Mouse (Mus musculus): ENCODE measurements around the gene Ddit4l.
"Not testable (repeated sequence)": the region's sequence is repeated elsewhere in the genome, so short reads cannot be mapped to it uniquely, and the experiment has no call there.

The Ddit4l gene

DNA sequence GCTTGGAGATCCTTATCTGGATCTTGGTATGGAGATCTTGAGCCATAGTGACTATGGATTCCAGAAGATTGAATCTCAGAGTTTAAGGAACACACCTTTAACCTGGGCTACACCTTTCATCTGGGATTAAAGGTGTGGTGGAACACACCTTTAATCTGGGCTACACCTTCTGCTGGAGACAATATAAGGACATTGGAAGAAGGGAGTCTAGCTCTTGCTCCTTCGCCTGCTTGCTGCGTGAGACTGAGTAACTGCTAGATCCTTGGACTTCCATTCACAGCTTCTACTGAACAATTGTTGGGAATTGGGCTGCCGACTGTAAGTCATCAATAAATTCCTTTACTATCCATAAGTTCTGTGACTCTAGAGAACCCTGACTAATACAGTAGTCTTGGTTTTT, at the start of gene Ddit4l:
Ddit4l (plus strand) TSS at position 301 of the 400 bp plus-strand sequence.
- DNase-seq: not testable (repeated sequence)

DNA sequence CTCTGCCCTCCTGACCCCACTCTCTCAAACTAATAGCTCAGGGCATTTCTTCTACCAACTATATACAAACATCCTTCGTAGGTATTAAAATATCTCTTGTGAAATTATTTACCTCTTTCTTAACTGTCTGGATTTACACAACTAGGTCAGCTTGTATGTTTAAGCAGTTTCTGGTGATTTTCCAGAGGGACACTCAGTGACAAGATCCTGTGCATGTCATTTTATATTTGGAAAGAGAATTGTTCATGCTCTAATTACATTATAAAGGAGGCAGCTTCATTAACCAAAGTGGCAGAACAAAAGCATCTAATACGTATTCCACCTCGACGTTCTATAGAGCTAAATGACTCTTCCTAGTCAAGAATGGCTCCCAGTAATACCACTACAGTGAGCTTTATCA, 45.3 kb upstream of the Ddit4l start:
- DNase-seq: no peak

DNA sequence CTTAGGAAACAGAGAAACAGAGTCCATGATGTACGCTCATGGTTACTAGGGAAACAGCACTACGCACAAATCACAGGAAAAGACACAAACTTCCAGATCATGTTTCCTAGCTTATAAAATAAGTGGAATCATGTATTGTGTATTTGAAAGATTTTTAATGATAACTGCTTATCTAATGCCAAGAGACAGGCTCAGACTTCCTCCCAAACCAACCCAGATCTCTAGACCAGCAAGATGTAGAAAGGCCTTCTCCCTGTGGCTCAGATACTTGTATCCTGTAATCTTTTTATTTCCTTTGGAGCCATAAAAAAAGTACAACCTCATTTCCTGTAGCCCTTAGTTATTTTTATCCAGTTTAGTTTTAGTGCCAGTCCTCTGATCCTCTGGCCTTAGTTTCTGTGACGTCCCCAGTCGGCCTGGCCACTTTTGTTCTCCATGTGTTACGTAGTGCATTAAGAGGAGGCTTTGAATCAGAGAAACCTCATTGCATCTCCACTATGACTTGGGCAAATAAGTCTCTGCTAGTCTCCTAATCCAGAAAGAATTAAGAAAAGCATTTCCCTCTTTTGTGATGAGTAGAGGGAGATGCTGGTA, 34.9 kb upstream of the Ddit4l start:
- no peak for DNase-seq

DNA sequence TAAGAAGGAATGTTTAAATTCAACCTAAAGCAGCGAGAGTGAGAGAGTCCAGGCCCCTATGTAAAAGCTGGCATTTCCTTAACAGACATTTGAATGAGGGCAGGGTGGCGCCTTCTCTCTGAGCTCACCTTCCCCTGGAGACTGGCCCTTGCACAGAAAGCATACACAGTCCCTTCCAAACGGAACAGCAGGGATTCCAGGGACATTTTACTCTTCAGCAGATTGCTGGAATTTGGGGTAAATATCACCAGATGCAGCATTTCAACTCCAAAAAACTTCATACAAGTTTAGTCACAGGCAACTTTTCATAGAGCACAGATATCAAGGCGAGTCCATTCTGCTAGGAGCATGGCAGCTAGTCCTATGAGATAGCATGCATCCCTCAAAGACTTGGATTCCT, 31.6 kb upstream of the Ddit4l start:
- no peak for DNase-seq

DNA sequence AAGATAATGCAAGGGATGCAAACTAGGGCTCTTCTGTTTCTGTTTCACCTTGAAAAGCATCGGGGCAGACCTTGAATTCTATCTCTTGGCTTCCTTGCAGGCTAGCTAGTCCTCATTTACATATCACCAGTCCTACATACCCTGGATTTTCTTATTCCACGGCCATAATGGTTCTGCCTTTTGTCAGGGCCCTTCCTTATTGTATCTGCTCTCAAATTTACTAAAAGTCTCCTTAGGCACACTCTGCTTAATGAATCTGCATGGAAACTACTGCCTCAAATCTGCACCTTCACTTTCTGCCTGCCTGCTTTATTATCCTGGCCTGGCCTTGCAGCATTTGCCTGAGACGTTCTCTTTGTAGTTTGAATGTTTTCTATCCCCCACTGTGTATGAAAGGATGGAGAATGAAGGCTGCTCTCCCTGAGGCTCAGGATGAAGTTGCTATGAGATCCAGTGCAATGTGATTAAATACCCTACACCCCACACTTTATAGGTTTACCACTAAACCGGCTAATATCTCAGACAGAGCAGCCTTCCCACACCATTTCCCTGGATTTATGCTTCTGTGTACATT, 27.0 kb upstream of the Ddit4l start:
- no peak for DNase-seq

DNA sequence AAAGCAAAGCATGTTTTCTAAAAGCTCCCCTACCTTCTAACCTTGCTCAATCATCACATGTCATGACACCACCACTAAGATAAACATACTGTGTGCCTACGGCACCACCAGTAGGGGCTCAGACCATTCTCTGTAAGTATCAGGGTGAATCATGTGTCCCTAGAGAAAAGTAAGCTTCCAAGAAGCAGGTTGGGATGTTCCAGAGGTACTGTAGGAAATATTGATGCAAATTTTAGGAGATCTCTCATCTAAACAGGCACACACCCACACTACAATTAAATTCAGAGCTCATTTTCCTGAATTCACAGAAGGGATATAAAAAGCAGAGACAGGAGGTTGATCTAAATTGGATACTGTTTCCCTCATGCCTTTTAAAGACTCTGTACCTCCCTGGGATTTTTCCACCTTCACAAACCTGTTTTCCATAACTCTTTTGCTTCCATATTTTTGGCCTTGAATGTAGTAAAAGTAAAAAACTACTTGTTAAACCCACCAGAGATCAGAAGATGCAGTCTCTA, 12.4 kb upstream of the Ddit4l start:
- no peak for DNase-seq

DNA sequence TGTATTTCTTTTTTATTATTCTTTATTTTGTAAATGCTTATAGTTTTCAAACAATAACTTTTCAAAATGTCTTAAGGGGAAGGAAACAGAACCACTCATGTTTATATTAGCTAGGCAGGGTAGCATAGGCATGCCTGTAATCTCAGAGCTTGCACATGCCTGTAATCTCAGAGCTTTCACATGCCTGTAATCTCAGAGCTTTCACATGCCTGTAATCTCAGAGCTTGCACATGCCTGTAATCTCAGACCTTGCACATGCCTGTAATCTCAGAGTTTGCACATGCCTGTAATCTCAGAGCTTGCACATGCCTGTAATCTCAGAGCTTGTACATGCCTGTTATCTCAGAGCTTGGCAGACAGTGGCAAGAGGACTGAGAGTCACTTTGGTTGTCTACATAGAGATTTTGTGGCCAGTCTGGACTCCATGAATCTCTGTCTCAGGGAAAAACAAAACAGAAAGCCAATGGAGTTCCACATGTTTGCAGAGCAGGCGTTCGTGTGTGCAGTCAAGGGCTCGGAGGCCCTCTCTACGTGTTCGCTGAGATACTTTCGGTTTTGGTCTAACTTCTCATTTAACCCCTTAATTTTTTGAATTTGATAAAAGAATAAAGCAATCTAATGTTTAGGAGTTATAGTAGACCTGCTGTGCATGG, 10.8 kb upstream of the Ddit4l start:
- peak; percentile 4 for DNase-seq

DNA sequence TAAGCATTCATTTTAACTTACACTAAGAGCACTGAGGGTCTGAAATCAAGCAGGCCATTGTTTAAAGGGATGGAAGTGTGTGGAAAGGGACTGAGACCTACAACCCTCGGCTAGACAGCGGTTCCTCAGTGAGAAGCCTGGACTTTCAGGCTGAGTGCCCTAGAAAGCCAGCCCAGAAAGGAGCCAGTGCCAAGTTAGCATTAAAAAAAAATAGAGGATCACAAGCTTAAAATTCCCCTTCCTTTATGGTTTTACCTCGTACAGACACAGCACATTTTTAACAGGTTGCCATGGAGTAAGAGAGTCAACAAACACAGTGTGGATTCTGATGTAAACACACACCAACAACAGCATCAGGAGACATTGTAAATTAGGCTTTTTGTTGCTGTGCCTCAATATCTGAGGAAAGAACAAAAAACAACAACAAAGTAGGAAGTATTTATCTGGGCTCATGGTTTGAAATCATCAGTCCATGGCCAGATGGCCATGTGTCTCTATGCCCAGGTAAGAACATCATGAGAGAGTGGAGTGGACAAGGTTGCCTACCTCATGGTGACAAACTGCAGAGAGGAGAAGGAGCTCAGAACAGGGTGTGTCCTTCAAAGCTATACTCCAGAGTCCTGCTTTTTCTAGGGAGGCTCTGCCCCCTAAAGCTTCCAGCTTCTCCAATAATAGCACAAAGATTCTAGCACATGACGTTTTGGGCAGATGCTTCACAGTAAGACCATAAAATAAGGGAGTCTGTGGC, 10.1 kb upstream of the Ddit4l start:
- no peak for DNase-seq

DNA sequence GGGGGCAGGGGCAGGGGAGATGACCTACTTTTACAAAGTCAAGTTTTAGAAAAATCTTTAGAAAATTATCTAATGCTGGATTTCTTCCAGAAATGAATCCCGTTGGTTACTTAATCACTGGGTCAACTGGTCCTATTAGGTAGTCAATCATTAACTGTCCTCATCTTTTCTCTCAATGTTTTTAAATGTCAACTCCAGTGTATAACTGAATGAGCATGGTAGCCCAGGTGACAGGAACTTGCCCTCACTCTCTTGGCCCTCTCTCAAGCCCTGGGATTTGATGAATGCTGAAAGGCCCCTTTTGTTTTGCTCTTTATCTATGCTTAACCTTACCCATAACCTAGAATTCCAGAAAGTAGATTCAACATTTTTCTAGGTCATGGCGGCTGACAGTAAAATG, 9.4 kb upstream of the Ddit4l start:
- no peak for DNase-seq

DNA sequence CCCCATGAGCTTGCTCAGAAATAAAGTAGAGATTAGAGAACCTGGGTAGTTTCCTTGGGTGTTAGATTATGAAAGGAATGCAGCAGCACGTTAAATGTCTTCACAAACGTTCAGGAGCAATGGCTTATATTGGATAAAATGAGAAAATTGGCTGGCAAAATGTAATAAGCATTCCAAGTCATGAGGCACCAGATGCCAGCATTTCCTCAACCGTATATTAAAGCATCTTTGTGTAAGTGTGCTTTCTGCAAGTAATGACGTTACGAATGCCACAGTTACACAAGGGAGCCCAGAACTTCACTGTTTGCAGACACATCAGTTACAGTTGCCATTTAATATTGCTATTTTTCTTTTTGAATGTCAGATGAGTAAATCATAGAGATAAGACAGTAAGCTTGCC, 872 bp upstream of the Ddit4l start:
- no peak for DNase-seq

DNA sequence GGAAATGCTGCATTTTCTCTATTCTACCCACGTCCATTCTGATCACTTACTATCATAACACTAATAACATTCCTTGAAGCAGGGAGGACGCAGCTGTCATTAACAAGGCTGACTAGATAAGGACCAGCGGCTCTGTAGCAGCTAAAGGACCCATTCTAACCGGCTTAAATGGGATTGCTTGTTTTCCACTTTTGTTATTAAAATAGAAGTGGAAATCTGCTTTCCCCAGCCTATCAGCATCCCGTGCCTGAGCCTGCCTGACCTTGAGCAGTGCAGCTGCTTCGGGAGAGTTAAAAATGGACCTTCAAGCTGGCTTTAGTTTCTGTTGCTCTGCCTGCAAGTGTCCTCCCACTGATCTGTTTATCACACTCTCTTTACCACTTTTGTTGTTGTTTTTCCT, 679 bp downstream of the Ddit4l start:
- DNase-seq: no peak

DNA sequence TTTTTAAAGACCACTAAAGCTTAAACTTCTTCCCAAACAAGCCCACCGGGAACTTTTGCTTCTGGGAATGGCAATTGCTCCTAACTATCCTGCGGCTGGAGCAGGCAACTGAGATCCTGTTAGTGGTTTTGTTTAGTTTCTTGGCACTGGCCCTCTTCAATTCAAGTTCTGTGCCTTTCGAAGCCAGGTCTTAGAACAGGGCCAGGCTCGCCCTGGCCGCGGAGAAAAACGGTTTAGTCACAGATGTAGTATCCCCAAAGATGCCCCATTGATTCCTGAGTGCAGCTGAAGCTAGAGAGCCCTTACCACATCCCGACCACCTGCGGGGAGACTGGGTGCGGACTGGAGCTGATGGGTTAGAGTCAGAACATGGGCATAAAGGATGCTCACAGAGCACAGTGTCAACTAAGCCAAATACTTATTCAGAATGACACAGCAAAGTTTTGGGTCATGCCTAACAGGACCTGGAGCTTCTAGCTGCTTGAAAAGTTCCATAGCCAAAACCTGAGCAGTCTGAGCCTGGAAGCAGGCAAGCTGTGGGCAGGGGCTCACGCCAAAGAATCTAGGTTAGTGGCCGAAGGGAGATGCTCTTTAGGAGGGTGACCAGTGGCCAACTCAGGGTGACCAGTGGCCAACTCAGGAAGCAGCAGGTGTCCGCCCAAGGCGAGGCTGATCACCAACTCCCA, 1.6 kb downstream of the Ddit4l start:
- DNase-seq: no peak

DNA sequence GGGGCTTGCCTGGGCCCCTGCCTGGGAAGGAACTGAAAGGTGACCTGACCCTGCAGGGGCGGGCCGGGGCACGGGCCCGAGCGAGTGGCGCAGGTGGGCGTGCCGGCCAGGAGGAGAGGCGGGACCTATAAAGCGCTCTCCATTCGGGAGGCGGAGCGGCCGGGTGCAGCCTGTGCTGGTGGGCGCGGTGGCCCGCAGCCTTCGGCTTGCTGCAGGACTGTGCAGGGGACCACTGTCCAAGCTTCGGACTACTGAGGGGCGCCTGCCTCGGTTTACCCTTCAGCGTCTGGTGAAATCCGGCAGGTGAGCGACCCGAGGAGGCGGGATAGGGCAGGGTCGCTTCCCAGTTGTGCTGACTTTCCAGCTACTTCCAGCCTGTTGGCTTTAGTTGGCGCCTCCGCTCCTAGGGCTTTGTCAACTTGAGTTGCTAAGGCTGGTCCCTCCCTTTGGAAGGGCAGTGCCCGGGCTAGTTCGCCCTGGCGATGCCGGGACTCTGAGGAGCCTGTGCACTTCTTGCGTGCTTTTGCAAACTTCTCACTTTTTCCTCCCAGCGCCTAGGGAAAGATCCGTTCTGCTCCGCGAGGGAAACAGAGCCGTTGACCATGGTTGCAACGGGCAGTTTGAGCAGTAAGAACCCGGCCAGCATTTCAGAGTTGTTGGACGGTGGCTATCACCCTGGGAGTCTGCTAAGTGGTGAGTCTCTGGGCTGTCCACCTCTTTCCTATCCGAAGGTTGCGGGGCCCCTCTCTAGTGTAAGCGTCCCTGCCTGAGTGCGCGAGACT, 2.4 kb downstream of the Ddit4l start:
- DNase-seq: peak; percentile 53

DNA sequence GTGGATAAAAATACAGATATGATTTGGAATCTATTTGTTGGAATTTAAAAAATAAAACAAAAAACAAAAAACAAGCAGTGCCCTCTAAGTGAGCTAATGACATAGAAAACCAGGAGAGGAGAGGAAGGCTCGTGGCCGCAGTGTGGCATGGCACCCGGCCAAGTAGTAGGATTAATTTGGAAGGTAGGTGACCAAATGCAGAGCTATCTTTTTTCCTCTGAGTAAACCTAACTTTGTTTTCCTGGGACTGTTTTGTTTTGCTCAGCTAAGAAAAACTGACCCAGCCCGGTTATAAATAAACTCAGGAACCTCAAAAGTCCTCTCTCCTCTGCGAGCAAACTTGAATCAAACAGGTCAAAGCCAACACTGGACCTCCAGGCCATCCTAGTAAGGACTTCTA, 3.6 kb downstream of the Ddit4l start:
- DNase-seq: no peak

DNA sequence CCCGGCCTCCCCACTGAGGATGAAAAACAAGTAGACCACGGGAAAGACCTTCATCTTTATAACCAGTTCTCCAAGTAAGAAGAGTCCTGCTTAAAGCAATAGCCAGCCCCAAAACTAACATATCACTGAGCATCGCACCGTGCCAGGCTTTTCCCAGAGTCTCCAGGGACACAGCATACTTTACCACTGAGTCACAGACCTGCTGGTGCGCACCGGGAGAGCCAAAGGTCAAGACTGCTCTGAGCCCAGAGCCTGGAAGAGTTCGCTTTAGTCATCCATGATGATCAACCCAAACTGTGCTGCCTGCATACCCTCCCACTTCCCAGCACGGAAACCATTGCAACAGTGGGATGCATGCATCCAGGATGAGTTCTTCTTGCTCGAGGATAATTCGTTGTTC, 12.3 kb downstream of the Ddit4l start:
- DNase-seq: no peak

DNA sequence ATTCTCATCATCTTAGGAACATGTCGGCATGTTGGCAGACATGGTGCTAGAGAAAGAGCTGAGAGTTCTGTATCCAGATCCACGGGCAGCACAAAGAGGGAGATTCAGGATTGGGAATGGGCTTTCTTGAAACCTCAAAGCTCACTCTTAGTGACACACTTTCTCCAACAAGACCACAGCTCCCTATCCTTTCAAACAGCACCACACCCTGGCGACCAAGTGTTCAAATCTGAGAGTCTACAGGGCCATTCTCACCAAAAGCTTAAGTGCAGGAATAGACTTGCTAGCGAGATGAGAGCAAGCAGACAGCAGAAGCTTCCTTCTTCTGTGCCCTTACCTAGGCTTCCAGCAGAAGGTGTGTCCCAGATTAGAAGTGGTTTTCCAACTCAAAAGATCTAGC, 15.2 kb downstream of the Ddit4l start:
- DNase-seq: no peak

DNA sequence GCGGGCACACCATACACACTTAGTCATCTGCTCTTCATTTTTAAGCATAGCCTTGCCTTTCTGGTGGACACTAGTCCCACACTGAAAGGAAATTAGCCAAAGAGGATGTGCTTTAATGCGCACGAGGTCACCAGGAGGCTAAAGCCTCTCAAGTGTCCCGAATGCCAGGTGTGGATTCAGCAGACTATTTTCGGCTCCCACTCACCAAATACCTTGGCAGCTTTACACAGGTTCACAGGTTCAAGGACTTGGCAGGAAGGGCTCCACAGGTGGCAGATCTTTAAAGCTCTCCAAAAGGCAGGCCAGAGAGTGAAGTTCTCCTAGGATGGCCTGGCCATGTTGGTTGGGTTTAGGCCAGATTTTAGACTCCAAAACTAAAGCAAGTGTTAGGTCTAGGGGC, 19.8 kb downstream of the Ddit4l start:
- no peak for DNase-seq

DNA sequence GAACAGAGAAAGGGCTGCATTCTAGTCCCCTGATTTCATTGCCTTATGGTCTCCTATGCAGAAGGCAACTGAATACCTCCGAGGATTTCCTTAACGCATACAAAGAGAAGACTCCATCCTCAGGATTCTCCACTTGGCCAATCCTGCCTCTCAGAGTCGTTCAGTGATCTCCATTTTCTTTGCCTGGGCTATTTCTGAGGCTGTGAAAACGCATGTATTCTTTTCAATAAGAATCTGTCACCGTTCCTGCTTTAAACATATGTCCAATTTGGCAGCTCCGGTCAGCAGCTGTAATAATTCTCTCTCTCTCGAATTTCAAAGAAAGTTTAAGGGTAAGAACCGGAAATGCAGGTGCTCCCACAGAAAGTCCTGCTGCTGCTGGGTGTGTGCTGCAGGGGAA, 20.7 kb downstream of the Ddit4l start:
- no peak for DNase-seq

DNA sequence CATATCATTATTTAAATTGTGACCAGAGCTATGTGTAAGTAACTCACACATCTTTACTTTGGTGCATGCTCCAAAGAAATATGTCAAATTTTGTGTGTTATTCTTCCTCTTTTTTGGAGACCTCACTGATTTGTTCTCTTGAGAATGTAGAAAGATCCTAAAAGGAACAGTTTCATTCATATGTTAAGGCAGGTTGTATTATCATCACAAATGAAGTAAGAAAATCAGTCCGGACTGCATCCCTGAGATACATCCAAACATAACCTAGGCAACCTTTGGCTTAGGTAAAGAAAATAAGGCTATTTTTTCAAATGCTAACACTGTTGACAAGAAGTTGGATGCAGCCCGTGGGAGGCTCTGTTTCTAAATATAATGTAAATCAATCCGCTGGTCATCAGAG, 21.2 kb downstream of the Ddit4l start:
- DNase-seq: no peak

DNA sequence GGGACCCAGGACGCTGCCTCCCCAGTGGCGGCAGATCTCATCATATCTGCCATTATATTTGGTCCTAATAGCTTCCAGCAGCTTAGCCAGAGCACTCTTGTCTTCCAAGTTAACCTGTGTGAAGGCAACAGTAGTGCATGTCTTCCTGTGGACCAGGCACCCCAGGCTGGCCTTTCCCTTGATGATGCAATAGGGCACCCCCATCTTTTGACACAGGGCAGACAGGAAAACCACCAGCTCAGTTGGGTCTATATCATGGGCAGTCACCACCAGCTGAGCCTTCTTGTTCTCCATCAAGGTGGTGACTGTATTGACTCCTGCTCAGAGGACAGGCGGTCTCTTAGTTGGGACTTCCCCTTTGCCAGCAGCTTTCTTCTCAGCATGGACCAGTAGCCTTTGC, 22.7 kb downstream of the Ddit4l start:
- DNase-seq: no peak

DNA sequence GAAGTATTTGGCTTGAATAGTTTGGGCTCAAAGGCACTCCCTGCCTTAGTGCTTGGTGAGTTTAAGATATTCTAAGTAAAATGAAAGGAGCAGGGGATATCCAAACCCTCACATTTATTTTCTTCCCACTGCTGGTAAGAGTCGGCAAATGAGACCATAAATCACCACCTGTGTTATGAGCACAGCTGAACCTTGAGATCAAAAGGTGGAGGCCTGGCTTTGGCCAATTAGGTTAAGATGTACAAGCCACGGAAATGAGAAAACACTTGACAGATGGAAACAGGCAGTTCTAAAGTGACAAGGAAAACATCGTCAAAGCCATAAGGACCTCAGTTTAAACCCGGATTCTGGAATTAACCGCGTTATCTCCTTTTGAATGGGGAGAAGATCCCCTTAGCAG, 23.5 kb downstream of the Ddit4l start:
- no peak for DNase-seq

DNA sequence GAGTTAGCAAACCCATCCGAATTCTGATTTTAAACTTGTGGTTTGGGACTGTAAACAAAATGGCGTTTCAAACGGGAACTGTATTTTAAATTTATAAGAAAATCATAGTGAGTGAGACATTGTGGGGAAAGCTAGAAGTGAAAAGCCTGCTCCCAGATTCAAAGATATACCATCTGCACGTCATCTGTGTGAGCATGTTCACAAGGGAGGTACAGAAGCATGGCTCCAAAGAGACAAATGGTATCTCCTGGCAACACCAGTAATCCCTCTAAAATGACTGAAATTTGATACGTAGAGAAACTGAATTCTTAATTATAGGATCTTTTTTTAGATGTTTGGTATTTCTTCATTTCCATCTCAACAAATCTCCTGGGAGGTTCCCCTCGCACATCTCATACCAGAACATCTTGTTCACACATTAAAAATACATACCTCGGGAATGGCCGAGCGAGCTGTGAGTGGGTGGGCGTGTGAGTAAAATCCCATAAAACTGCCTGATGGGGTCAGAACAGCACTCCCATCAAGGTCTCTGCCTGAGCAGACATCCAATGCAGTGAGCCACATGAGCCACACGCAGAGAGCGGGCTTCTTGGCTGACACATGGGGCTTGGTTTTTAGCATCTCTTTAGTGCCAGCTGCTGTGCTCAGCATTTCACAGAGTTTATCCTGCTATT, 26.2 kb downstream of the Ddit4l start:
- DNase-seq: no peak

Data from lung, postnatal 36 days (tissue).